8 mouse cellular contexts compared by ENCODE assay signal in the genomic region with DNA sequence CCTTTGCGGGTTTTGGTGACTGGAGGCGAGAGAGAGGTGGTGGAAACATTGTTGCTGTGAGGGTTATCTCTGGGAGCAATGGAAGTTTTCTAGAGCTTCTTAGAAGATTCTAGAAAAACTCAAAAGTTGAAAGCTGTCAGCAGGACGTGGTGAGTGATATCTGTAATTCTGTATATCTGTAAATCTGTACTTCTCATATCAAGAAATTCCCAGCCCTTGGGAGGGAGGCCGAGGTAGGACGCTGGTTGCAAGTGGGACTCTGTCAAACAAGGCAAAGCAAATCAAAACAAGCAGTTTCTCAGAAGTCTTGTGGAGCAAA. TPM values are rescaled to one million over a fixed set of nuclear protein-coding genes. Genes with fewer than 3 reads are reported as not detected.
DNase-seq lines count a peak whose midpoint lies in the region; ATAC-seq and TF ChIP-seq lines count a peak whose summit lies in the region.

No protein-coding gene starts in this region.

- no peak for TF ChIP-seq CTCF in kidney, postnatal 0 days (IDR thresholded peaks at IDR 0.05; ENCODE audit: low read depth)

- H3K4me2 ChIP-seq in kidney, postnatal 0 days (ENCODE audit: low read length), result peak overlapping the region; percentile 66
- H3K4me2 ChIP-seq in intestine, embryonic 16.5 days (ENCODE audit: low read depth, low read length), result peak overlapping the region; percentile 67

- H3K4me3 ChIP-seq in kidney, postnatal 0 days (replicated peaks; ENCODE audit: low read depth, low read length), result peak overlapping the region; percentile 90
- peak overlapping the region; percentile 86 for H3K4me3 ChIP-seq in intestine, embryonic 16.5 days (ENCODE audit: low read length)

- no peaks in the 10 kb centered on the region for H3K27me3 ChIP-seq in kidney, postnatal 0 days (ENCODE audit: insufficient read depth, low read length)
- H3K27me3 ChIP-seq in intestine, embryonic 16.5 days (replicated peaks; ENCODE audit: control insufficient read depth, insufficient read depth, low read length), result no peaks in the 10 kb centered on the region

- DNase-seq in kidney, postnatal 0 days (ENCODE audit: low spot score), result peak; percentile 28
- DNase-seq in kidney, postnatal 4 days, result no peak
- peak; percentile 10 for DNase-seq in embryo, embryonic 11 days
- DNase-seq in naive thymus-derived CD4-positive, alpha-beta T cell, adult 2 months (ENCODE audit: low read depth), result peak; percentile 60
- no peak for DNase-seq in urinary bladder, postnatal 14 days (ENCODE audit: low spot score)
- DNase-seq in layer of hippocampus, postnatal 10 days (ENCODE audit: low spot score in 2 of 2), result no peak
- DNase-seq in layer of hippocampus, postnatal 36 days, result no peak

- no peaks in the 10 kb centered on the region for H3K9me3 ChIP-seq in kidney, postnatal 0 days (replicated peaks; ENCODE audit: low read length)
- no peaks in the 10 kb centered on the region for H3K9me3 ChIP-seq in intestine, embryonic 16.5 days (ENCODE audit: control insufficient read depth, low read length)

- peaks cover 4% of the 10 kb centered on the region for H3K4me1 ChIP-seq in kidney, postnatal 0 days (replicated peaks; ENCODE audit: insufficient read depth, low read length)
- H3K4me1 ChIP-seq in intestine, embryonic 16.5 days (ENCODE audit: control insufficient read depth, insufficient read depth, low read length), result peaks cover 10% of the 10 kb centered on the region

- H3K27ac ChIP-seq in kidney, postnatal 0 days, result peak overlapping the region; percentile 88; the same call in 1 of the 2 replicates
- H3K27ac ChIP-seq in intestine, embryonic 16.5 days (ENCODE audit: low read length), result peak overlapping the region; percentile 88

- WGBS in kidney, postnatal 0 days, result 0% methylated on average over 5 of the region's 5 CpGs
- WGBS in intestine, embryonic 16.5 days, result 1% methylated on average over 5 of the region's 5 CpGs

- ATAC-seq in kidney, postnatal 0 days (replicated peaks; ENCODE audit: low FRiP score, low read depth), result no peak
- ATAC-seq in intestine, embryonic 16.5 days, result no peak

- H3K36me3 ChIP-seq in kidney, postnatal 0 days (ENCODE audit: insufficient read depth, low read length), result peaks cover 15% of the 10 kb centered on the region
- peaks cover 8% of the 10 kb centered on the region for H3K36me3 ChIP-seq in intestine, embryonic 16.5 days (ENCODE audit: control insufficient read depth, insufficient read depth, low read length)

- H3K9ac ChIP-seq in kidney, postnatal 0 days (ENCODE audit: low read depth, low read length), result peak overlapping the region; percentile 89
- peak overlapping the region; percentile 85 for H3K9ac ChIP-seq in intestine, embryonic 16.5 days (ENCODE audit: low read depth, low read length)

RNA-seq across cellular contexts. Expression of a gene that starts 1.4 kb away (rescaled TPM):
- polyA plus RNA-seq in kidney, postnatal 0 days (2015; fragmentation: Nextera tagmentation; extraction: Ambion mirVana), result 128 and 151 TPM in 2 replicates
- 140 and 150 TPM in 2 replicates for polyA plus RNA-seq in intestine, embryonic 16.5 days (2015; fragmentation: Nextera tagmentation; extraction: Ambion mirVana)
- total RNA-seq in layer of hippocampus, postnatal 10 days (2021), result 100 to 1,000 TPM; 103 to 105 TPM
- 10 to 100 TPM; 77.4 to 94.7 TPM for total RNA-seq in layer of hippocampus, postnatal 36 days (2021)

RNA-seq across cellular contexts. Expression of a gene that starts 25.9 kb away (rescaled TPM):
- 12.9 and 15.2 TPM in 2 replicates for polyA plus RNA-seq in kidney, postnatal 0 days (2015; fragmentation: Nextera tagmentation; extraction: Ambion mirVana)
- 0.76 and 1.1 TPM in 2 replicates for polyA plus RNA-seq in intestine, embryonic 16.5 days (2015; fragmentation: Nextera tagmentation; extraction: Ambion mirVana)
- 1 to 10 TPM; 2.5 to 4.4 TPM for total RNA-seq in layer of hippocampus, postnatal 10 days (2021)
- total RNA-seq in layer of hippocampus, postnatal 36 days (2021), result 10 to 100 TPM in 1 of 2 experiments, 1 to 10 TPM in 1; 9.0 to 12.2 TPM

RNA-seq across cellular contexts. Expression of a gene that starts 36.7 kb away (rescaled TPM):
- 48.7 and 55.5 TPM in 2 replicates for polyA plus RNA-seq in kidney, postnatal 0 days (2015; fragmentation: Nextera tagmentation; extraction: Ambion mirVana)
- polyA plus RNA-seq in intestine, embryonic 16.5 days (2015; fragmentation: Nextera tagmentation; extraction: Ambion mirVana), result 47.7 and 55.6 TPM in 2 replicates
- 100 to 1,000 TPM in 1 of 2 experiments, 10 to 100 TPM in 1; 97.7 to 102 TPM for total RNA-seq in layer of hippocampus, postnatal 10 days (2021)
- 10 to 100 TPM; 72.2 to 83.3 TPM for total RNA-seq in layer of hippocampus, postnatal 36 days (2021)

RNA-seq across cellular contexts. Expression of a gene that starts 38.6 kb away (rescaled TPM):
- polyA plus RNA-seq in kidney, postnatal 0 days (2015; fragmentation: Nextera tagmentation; extraction: Ambion mirVana), result 24.0 and 27.1 TPM in 2 replicates
- polyA plus RNA-seq in intestine, embryonic 16.5 days (2015; fragmentation: Nextera tagmentation; extraction: Ambion mirVana), result 18.4 and 19.8 TPM in 2 replicates
- total RNA-seq in layer of hippocampus, postnatal 10 days (2021), result 10 to 100 TPM in 1 of 2 experiments, 1 to 10 TPM in 1; 9.4 to 10.2 TPM
- 1 to 10 TPM; 2.5 to 3.6 TPM for total RNA-seq in layer of hippocampus, postnatal 36 days (2021)

RNA-seq across cellular contexts. Expression of a gene that starts 48.4 kb away (rescaled TPM):
- 1.1 and 1.2 TPM in 2 replicates for polyA plus RNA-seq in kidney, postnatal 0 days (2015; fragmentation: Nextera tagmentation; extraction: Ambion mirVana)
- 6.4 and 7.6 TPM in 2 replicates for polyA plus RNA-seq in intestine, embryonic 16.5 days (2015; fragmentation: Nextera tagmentation; extraction: Ambion mirVana)
- total RNA-seq in layer of hippocampus, postnatal 10 days (2021), result 1 to 10 TPM; 6.5 to 8.9 TPM
- 10 to 100 TPM in 1 of 2 experiments, 1 to 10 TPM in 1; 8.1 to 12.9 TPM for total RNA-seq in layer of hippocampus, postnatal 36 days (2021)

Comparison
In these comparisons a context has a peak if more than half of its experiments do, and no peak if none do; other contexts are left out.
1. DNase-seq: peak in kidney, postnatal 0 days (single experiment), embryo, embryonic 11 days (single experiment) and naive thymus-derived CD4-positive, alpha-beta T cell, adult 2 months (single experiment); none in kidney, postnatal 4 days (0 of 2), urinary bladder, postnatal 14 days (single experiment), layer of hippocampus, postnatal 10 days (0 of 2) and layer of hippocampus, postnatal 36 days (0 of 2).